8 mouse cellular contexts compared by ENCODE assay signal in the genomic region with DNA sequence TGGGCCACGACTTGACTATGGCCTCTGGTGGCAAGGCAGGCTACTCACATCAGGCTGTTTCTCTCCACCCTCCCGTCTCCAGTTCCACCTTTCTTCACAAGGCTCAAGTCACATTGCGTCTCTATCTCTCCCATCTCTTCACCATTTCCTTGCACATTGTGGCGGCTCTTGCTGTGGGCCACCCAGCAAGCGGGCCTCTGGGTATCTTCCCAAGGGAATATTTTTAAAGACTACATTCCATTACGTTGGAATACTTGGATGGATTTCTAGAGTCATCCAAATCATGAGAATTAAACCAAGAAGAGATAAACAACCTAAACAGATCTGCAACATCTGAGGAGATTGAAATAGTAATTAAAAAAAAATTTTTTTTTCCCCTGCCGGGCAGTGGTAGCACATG. TPM values are rescaled to one million over a fixed set of nuclear protein-coding genes. Genes with fewer than 3 reads are reported as not detected.
DNase-seq lines count a peak whose midpoint lies in the region; ATAC-seq and TF ChIP-seq lines count a peak whose summit lies in the region.

A gene (minus strand): TSS at position 101 of the 400 bp plus-strand sequence.

- H3K4me2 ChIP-seq in heart, embryonic 12.5 days, result no peak within 1 kb of the TSS
- no peak within 1 kb of the TSS for H3K4me2 ChIP-seq in midbrain, embryonic 16.5 days (ENCODE audit: low read length)

- H3K27ac ChIP-seq in heart, embryonic 12.5 days (ENCODE audit: poor library complexity, severe bottlenecking), result no peak within 1 kb of the TSS
- 0 out of 2 replicates have a peak within 1 kb of the TSS, but pooled peaks have one; percentile 10 for H3K27ac ChIP-seq in ES-Bruce4 (ENCODE audit: insufficient read depth, low read length)
- H3K27ac ChIP-seq in midbrain, embryonic 16.5 days (ENCODE audit: low read length), result no peak within 1 kb of the TSS

- H3K36me3 ChIP-seq in heart, embryonic 12.5 days, result no peaks in the 10 kb centered on the region
- no peaks in the 10 kb centered on the region for H3K36me3 ChIP-seq in ES-Bruce4 (ENCODE audit: control insufficient read depth, insufficient read depth, low read length, poor library complexity, severe bottlenecking)
- H3K36me3 ChIP-seq in midbrain, embryonic 16.5 days (ENCODE audit: control insufficient read depth, insufficient read depth, low read length), result no peaks in the 10 kb centered on the region

- H3K27me3 ChIP-seq in heart, embryonic 12.5 days (replicated peaks), result no peaks in the 10 kb centered on the region
- H3K27me3 ChIP-seq in ES-Bruce4 (ENCODE audit: control insufficient read depth, insufficient read depth, low read length, poor library complexity, severe bottlenecking), result no peaks in the 10 kb centered on the region
- H3K27me3 ChIP-seq in midbrain, embryonic 16.5 days (ENCODE audit: control insufficient read depth, insufficient read depth, low read depth, low read length), result no peaks in the 10 kb centered on the region

- H3K9me3 ChIP-seq in heart, embryonic 12.5 days (replicated peaks), result peaks cover 9% of the 10 kb centered on the region; the same call in 1 of the 2 replicates
- no peaks in the 10 kb centered on the region for H3K9me3 ChIP-seq in ES-Bruce4 (replicated peaks; ENCODE audit: control insufficient read depth, insufficient read depth, low read length, poor library complexity, severe bottlenecking)
- H3K9me3 ChIP-seq in midbrain, embryonic 16.5 days (replicated peaks; ENCODE audit: control insufficient read depth, low read length, poor library complexity, severe bottlenecking), result no peaks in the 10 kb centered on the region

- ATAC-seq in heart, embryonic 12.5 days (ENCODE audit: insufficient number of reproducible peaks, low FRiP score), result no peak
- no peak for ATAC-seq in erythroid progenitor cell, adult 5-6 weeks (replicated peaks; ENCODE audit: low FRiP score, poor library complexity, severe bottlenecking)
- no peak for ATAC-seq in midbrain, embryonic 16.5 days

- no peak for TF ChIP-seq CTCF in ES-Bruce4 (IDR thresholded peaks at IDR 0.05; ENCODE audit: low read depth, low read length)

- H3K4me1 ChIP-seq in heart, embryonic 12.5 days (replicated peaks), result no peaks in the 10 kb centered on the region
- peaks cover 2% of the 10 kb centered on the region for H3K4me1 ChIP-seq in ES-Bruce4 (ENCODE audit: control insufficient read depth, insufficient read depth, low read length)
- H3K4me1 ChIP-seq in midbrain, embryonic 16.5 days (ENCODE audit: control insufficient read depth, insufficient read depth, low read length), result no peaks in the 10 kb centered on the region

- no peak for DNase-seq in heart, adult 9 months (ENCODE audit: low spot score in 2 of 2)
- DNase-seq in layer of hippocampus, postnatal 25 days (ENCODE audit: extremely low spot score in 1 of 2, low spot score in 1 of 2), result no peak
- no peak for DNase-seq in urinary bladder, postnatal 25 days (ENCODE audit: low spot score)
- no peak for DNase-seq in thymus, postnatal 36 days

- no peak within 1 kb of the TSS for H3K4me3 ChIP-seq in heart, embryonic 12.5 days
- peak within 1 kb of the TSS; percentile 29 for H3K4me3 ChIP-seq in ES-Bruce4 (ENCODE audit: low read depth, low read length)
- H3K4me3 ChIP-seq in midbrain, embryonic 16.5 days (ENCODE audit: low read depth, low read length), result no peak within 1 kb of the TSS

- WGBS in heart, embryonic 12.5 days, result 72% methylated on average over 7 of the region's 7 CpGs
- WGBS in midbrain, embryonic 16.5 days, result 87% methylated on average over 7 of the region's 7 CpGs

- TF ChIP-seq POLR2A in ES-Bruce4 (IDR thresholded peaks at IDR 0.05; ENCODE audit: insufficient read depth, low read length), result no peak

- no peak for TF ChIP-seq EP300 in ES-Bruce4 (IDR thresholded peaks at IDR 0.05; ENCODE audit: insufficient read depth, low read depth, low read length)

- H3K9ac ChIP-seq in heart, embryonic 12.5 days, result no peak within 1 kb of the TSS
- H3K9ac ChIP-seq in ES-Bruce4 (ENCODE audit: low read depth, poor library complexity, severe bottlenecking), result no peak within 1 kb of the TSS
- no peak within 1 kb of the TSS for H3K9ac ChIP-seq in midbrain, embryonic 16.5 days (ENCODE audit: low read depth, low read length)

RNA-seq across cellular contexts. Expression of the gene that starts here (rescaled TPM):
- polyA plus RNA-seq in heart, embryonic 12.5 days (2016; fragmentation: Nextera tagmentation; extraction: Ambion mirVana), result 49.8 and 53.0 TPM in 2 replicates
- 213 and 228 TPM in 2 replicates for polyA plus RNA-seq in ES-Bruce4 (2011; ENCODE audit: insufficient read depth, insufficient read length, low read depth, missing spikeins)
- 13.0 and 14.4 TPM in 2 replicates for total RNA-seq in erythroid progenitor cell, adult 5-6 weeks (2015; ENCODE audit: low replicate concordance)
- total RNA-seq in erythroid progenitor cell, adult 5-6 weeks (2017; ENCODE audit: low replicate concordance), result 11.7 and 35.3 TPM in 2 replicates
- total RNA-seq in layer of hippocampus, postnatal 25 days (2021), result 100 to 1,000 TPM in 1 of 2 experiments, 10 to 100 TPM in 1; 99.7 to 123 TPM
- 77.2 and 82.2 TPM in 2 replicates for polyA plus RNA-seq in midbrain, embryonic 16.5 days (2015; fragmentation: Nextera tagmentation; extraction: Ambion mirVana)
